Mouse (Mus musculus): ENCODE measurements at regions not wholly inside any gene's neighbourhood (a gene's known extent, or its start where the extent isn't known, plus 50 kb on each side); places are given as distances from the start of the nearest gene placed in this dataset.

DNA sequence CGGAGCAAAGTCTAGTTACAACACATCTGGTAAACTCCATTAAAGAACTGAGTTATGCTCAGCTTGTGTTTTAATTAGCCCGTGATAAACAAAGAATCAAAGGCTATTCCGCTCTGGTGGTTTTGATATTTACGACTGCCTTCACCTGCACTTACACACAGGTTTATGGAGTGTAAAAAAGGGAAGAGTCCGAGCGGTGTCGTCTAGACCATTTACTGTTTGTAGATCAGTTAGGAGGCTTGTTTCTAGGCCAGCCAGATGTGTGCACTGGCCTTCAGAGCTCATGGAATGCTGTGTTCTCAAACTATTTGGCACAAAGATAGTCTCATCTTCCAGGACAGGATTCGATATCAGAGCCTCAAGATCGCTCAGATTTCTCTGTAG lies 180.9 kb downstream of the Arrdc4 start:
- TF ChIP-seq CTCF (IDR thresholded peaks at IDR 0.05; ENCODE audit: low read depth, low read length) (no peak), POLR2A (IDR thresholded peaks at IDR 0.05; ENCODE audit: insufficient read depth, low read length) (no peak)

Data from ES-Bruce4 (cell line).